ENCODE assay signal across 17 mouse cellular contexts in the genomic region with DNA sequence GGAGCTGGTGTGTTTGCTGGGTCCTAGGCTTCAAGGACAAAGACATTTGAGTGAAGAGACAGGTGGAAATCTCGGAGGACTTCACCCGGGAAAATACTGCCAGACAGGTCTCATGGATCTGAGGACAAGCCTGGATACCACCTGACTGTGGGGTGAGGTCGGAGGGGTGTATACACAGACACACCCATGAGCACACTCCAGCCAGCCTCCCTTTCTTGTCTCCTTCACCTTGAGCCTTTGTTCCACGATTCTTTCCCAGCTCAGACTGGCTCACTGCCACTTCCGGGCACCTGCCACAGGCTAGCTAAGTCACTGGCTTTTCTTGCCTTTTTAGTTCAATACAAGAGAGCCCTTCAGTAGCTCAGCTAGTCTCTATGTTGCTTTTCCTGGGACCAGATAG. TPM values are rescaled to one million over a fixed set of nuclear protein-coding genes. Genes with fewer than 3 reads are reported as not detected.
DNase-seq lines count a peak whose midpoint lies in the region; ATAC-seq and TF ChIP-seq lines count a peak whose summit lies in the region.
"Had no signal": no experiment of that assay in that cellular context is flagged by ENCODE, and none has a peak within 500 bp of the region (broad histone marks: within the 10 kb centered on the region; RNA-seq: fewer than 3 reads in every experiment).

No protein-coding gene starts in this region.

- H3K9ac ChIP-seq in forebrain, embryonic 13.5 days, result 0 out of 2 replicates have a peak overlapping the region, but pooled peaks have one; percentile 37
- H3K9ac ChIP-seq in forebrain, postnatal 0 days, result no peak overlapping the region
- no peak overlapping the region for H3K9ac ChIP-seq in lung, embryonic 15.5 days
- no peak overlapping the region; the same call in none of the 2 replicates for H3K9ac ChIP-seq in MEL (ENCODE audit: control insufficient read depth, low read depth, low read length, poor library complexity, severe bottlenecking)
- no peak overlapping the region for H3K9ac ChIP-seq in limb, embryonic 15.5 days

- TF ChIP-seq POLR2A in MEL (IDR thresholded peaks at IDR 0.05; ENCODE audit: control insufficient read depth in 1 of 2, insufficient read depth in 1 of 2, low read depth in 1 of 2, low read length in 2 of 2, poor library complexity in 1 of 2), result no peak

- no peaks in the 10 kb centered on the region for H3K36me3 ChIP-seq in forebrain, embryonic 13.5 days (ENCODE audit: poor library complexity, severe bottlenecking)
- no peaks in the 10 kb centered on the region for H3K36me3 ChIP-seq in forebrain, postnatal 0 days (ENCODE audit: insufficient read depth)
- H3K36me3 ChIP-seq in lung, embryonic 15.5 days, result no peaks in the 10 kb centered on the region
- H3K36me3 ChIP-seq in MEL (ENCODE audit: control insufficient read depth in 1 of 2, insufficient read depth in 2 of 2, low read length in 2 of 2), result peaks cover 0 to 44% of the 10 kb centered on the region in 2 experiments; a peak in 2 of 4 replicates
- H3K36me3 ChIP-seq in limb, embryonic 15.5 days, result no peaks in the 10 kb centered on the region
- H3K36me3 ChIP-seq: neural tube, embryonic 13.5 days had no signal

- H3K79me2 ChIP-seq in MEL (ENCODE audit: control insufficient read depth, insufficient read depth, low read length, poor library complexity), result no peaks in the 10 kb centered on the region; the same call in 1 of the 2 replicates

- TF ChIP-seq EP300 in MEL (IDR thresholded peaks at IDR 0.05; ENCODE audit: low read depth in 1 of 2, low read length in 2 of 2), result no peak

- no peak for DNase-seq in forebrain, postnatal 0 days
- no peak for DNase-seq in lung, postnatal 14 days
- DNase-seq in MEL (ENCODE audit: low read depth, low spot score), result no peak
- no peak for DNase-seq in left cerebral cortex, adult 2 months (ENCODE audit: extremely low spot score in 1 of 2, low spot score in 2 of 2)
- DNase-seq in left cerebral cortex, postnatal 36 days (ENCODE audit: low spot score in 2 of 2), result no peak
- DNase-seq: cerebellum, postnatal 36 days; gastrocnemius, postnatal 10 days; left cerebral cortex, postnatal 4 days; right cerebral cortex, postnatal 25 days had no signal

- no peak for TF ChIP-seq RAD21 in MEL (IDR thresholded peaks at IDR 0.05; ENCODE audit: low read depth, low read length)

- H3K4me1 ChIP-seq in forebrain, embryonic 13.5 days, result peaks cover 53% of the 10 kb centered on the region
- H3K4me1 ChIP-seq in forebrain, postnatal 0 days (ENCODE audit: insufficient read depth), result peaks cover 23% of the 10 kb centered on the region
- H3K4me1 ChIP-seq in lung, embryonic 15.5 days, result peaks cover 49% of the 10 kb centered on the region
- H3K4me1 ChIP-seq in MEL (ENCODE audit: control insufficient read depth in 1 of 2, insufficient read depth in 2 of 2, low read length in 2 of 2), result peaks cover 39 to 40% of the 10 kb centered on the region in 2 experiments
- peaks cover 38% of the 10 kb centered on the region for H3K4me1 ChIP-seq in limb, embryonic 15.5 days

- WGBS in forebrain, embryonic 13.5 days, result 50% methylated on average over 5 of the region's 5 CpGs
- WGBS in forebrain, postnatal 0 days, result 52% methylated on average over 5 of the region's 5 CpGs
- 46% methylated on average over 5 of the region's 5 CpGs for WGBS in lung, embryonic 15.5 days
- 55% methylated on average over 5 of the region's 5 CpGs for WGBS in limb, embryonic 15.5 days

- peak overlapping the region; percentile 73 for H3K27ac ChIP-seq in forebrain, embryonic 13.5 days
- no peak overlapping the region for H3K27ac ChIP-seq in forebrain, postnatal 0 days (ENCODE audit: low read depth, low read length)
- H3K27ac ChIP-seq in lung, embryonic 15.5 days, result peak overlapping the region; percentile 70
- H3K27ac ChIP-seq in MEL (ENCODE audit: control insufficient read depth, low read depth, low read length), result peak overlapping the region; percentile 54
- peak overlapping the region; percentile 74 for H3K27ac ChIP-seq in limb, embryonic 15.5 days
- H3K27ac ChIP-seq in left cerebral cortex, adult 2 months, result no peak overlapping the region
- H3K27ac ChIP-seq: hindbrain, postnatal 0 days had no signal

- H3K27me3 ChIP-seq in forebrain, embryonic 13.5 days, result no peaks in the 10 kb centered on the region
- H3K27me3 ChIP-seq in forebrain, postnatal 0 days (ENCODE audit: insufficient read depth, low read length), result no peaks in the 10 kb centered on the region
- H3K27me3 ChIP-seq in lung, embryonic 15.5 days, result no peaks in the 10 kb centered on the region
- no peaks in the 10 kb centered on the region for H3K27me3 ChIP-seq in MEL (ENCODE audit: control insufficient read depth in 1 of 2, insufficient read depth in 2 of 2, low read length in 2 of 2)
- H3K27me3 ChIP-seq in limb, embryonic 15.5 days, result no peaks in the 10 kb centered on the region
- H3K27me3 ChIP-seq: neural tube, embryonic 13.5 days had no signal

- no peaks in the 10 kb centered on the region for H3K9me3 ChIP-seq in forebrain, embryonic 13.5 days (replicated peaks)
- H3K9me3 ChIP-seq in forebrain, postnatal 0 days (ENCODE audit: low read length), result no peaks in the 10 kb centered on the region
- H3K9me3 ChIP-seq in lung, embryonic 15.5 days, result no peaks in the 10 kb centered on the region
- H3K9me3 ChIP-seq in MEL (replicated peaks; ENCODE audit: insufficient read depth, low read length), result no peaks in the 10 kb centered on the region
- no peaks in the 10 kb centered on the region for H3K9me3 ChIP-seq in limb, embryonic 15.5 days
- H3K9me3 ChIP-seq: neural tube, embryonic 13.5 days had no signal

- no peak for TF ChIP-seq CTCF in forebrain, postnatal 0 days (IDR thresholded peaks at IDR 0.05; ENCODE audit: low read depth)
- no peak for TF ChIP-seq CTCF in MEL (IDR thresholded peaks at IDR 0.05 in 2 of 3, conservative IDR thresholded peaks at IDR 0.05 in 1 of 3; ENCODE audit: control insufficient read depth in 1 of 3, insufficient read depth in 1 of 3, low read depth in 2 of 3, low read length in 3 of 3, poor library complexity in 1 of 3, severe bottlenecking in 1 of 3)
- no peak for TF ChIP-seq CTCF in left cerebral cortex, adult 2 months (IDR thresholded peaks at IDR 0.05)

- intact Hi-C loops in left cerebral cortex, adult 2 months (cut with DNase I), result no loop called here
- intact Hi-C loops in left cerebral cortex, postnatal 36 days (cut with DNase I), result no loop called here

- no peak overlapping the region for H3K4me2 ChIP-seq in forebrain, embryonic 13.5 days
- H3K4me2 ChIP-seq in forebrain, postnatal 0 days (ENCODE audit: low read depth), result no peak overlapping the region
- H3K4me2 ChIP-seq in lung, embryonic 15.5 days, result no peak overlapping the region
- H3K4me2 ChIP-seq in limb, embryonic 15.5 days, result no peak overlapping the region
- H3K4me2 ChIP-seq: neural tube, embryonic 13.5 days had no signal

- ATAC-seq in forebrain, embryonic 13.5 days, result no peak
- ATAC-seq in forebrain, postnatal 0 days, result no peak
- ATAC-seq in lung, embryonic 15.5 days (ENCODE audit: borderline replicate concordance, extremely low read depth, low FRiP score, low TSS enrichment), result no peak
- ATAC-seq in limb, embryonic 15.5 days (ENCODE audit: insufficient number of reproducible peaks, low FRiP score, low TSS enrichment, low read depth), result no peak
- ATAC-seq: hindbrain, postnatal 0 days had no signal

- no peak overlapping the region for H3K4me3 ChIP-seq in forebrain, embryonic 13.5 days
- H3K4me3 ChIP-seq in forebrain, postnatal 0 days (ENCODE audit: low read depth, low read length), result no peak overlapping the region
- H3K4me3 ChIP-seq in lung, embryonic 15.5 days, result no peak overlapping the region
- no peak overlapping the region; a peak in 1 of 4 replicates for H3K4me3 ChIP-seq in MEL (ENCODE audit: control insufficient read depth in 1 of 2, insufficient read depth in 1 of 2, low read depth in 2 of 2, low read length in 2 of 2)
- no peak overlapping the region for H3K4me3 ChIP-seq in limb, embryonic 15.5 days
- no peak overlapping the region for H3K4me3 ChIP-seq in left cerebral cortex, adult 2 months
- H3K4me3 ChIP-seq: neural tube, embryonic 13.5 days had no signal

RNA-seq across cellular contexts. Expression of gene Acvr1b, which starts 9.6 kb away (rescaled TPM):
- 14.3 and 15.8 TPM in 2 replicates for polyA plus RNA-seq in forebrain, embryonic 13.5 days (2015; fragmentation: Nextera tagmentation; extraction: Ambion mirVana)
- 74.2 and 80.4 TPM in 2 replicates for total RNA-seq in forebrain, postnatal 0 days (2014; rRNA removed)
- polyA plus RNA-seq in forebrain, postnatal 0 days (2015; fragmentation: Nextera tagmentation; extraction: Ambion mirVana), result 13.2 and 17.4 TPM in 2 replicates
- 5.9 and 6.0 TPM in 2 replicates for polyA plus RNA-seq in lung, embryonic 15.5 days (2015; fragmentation: Nextera tagmentation; extraction: Ambion mirVana)
- 9.7 and 10.4 TPM in 2 replicates for total RNA-seq in MEL (2012; rRNA removed)
- polyA plus RNA-seq in MEL (2012; ENCODE audit: insufficient read depth in 1 of 2, insufficient read length in 2 of 2, low read depth in 1 of 2, low replicate concordance in 2 of 2, missing spikeins in 1 of 2), result 10 to 100 TPM in 1 of 2 experiments, not detected in 1; 13.2 TPM
- polyA plus RNA-seq in limb, embryonic 15.5 days (2015; fragmentation: Nextera tagmentation; extraction: Ambion mirVana), result 8.4 and 10.9 TPM in 2 replicates
- 100 to 1,000 TPM; 102 to 114 TPM for total RNA-seq in left cerebral cortex, adult 2 months (2021)
- total RNA-seq in left cerebral cortex, postnatal 36 days (2021), result 100 to 1,000 TPM; 110 to 118 TPM

RNA-seq across cellular contexts. Expression of gene Acvrl1, which starts 36.0 kb away (rescaled TPM):
- polyA plus RNA-seq in forebrain, embryonic 13.5 days (2015; fragmentation: Nextera tagmentation; extraction: Ambion mirVana), result 5.0 and 5.3 TPM in 2 replicates
- 8.7 and 10.7 TPM in 2 replicates for total RNA-seq in forebrain, postnatal 0 days (2014; rRNA removed)
- 5.8 and 6.0 TPM in 2 replicates for polyA plus RNA-seq in forebrain, postnatal 0 days (2015; fragmentation: Nextera tagmentation; extraction: Ambion mirVana)
- 68.2 and 72.4 TPM in 2 replicates for polyA plus RNA-seq in lung, embryonic 15.5 days (2015; fragmentation: Nextera tagmentation; extraction: Ambion mirVana)
- 0.08 TPM in 1 of 2 replicates, not detected in the other for total RNA-seq in MEL (2012; rRNA removed)
- polyA plus RNA-seq in MEL (2012; ENCODE audit: insufficient read depth in 1 of 2, insufficient read length in 2 of 2, low read depth in 1 of 2, low replicate concordance in 2 of 2, missing spikeins in 1 of 2), result under 1 TPM in 1 of 2 experiments, not detected in 1; 0.18 TPM
- 16.3 and 17.7 TPM in 2 replicates for polyA plus RNA-seq in limb, embryonic 15.5 days (2015; fragmentation: Nextera tagmentation; extraction: Ambion mirVana)
- total RNA-seq in left cerebral cortex, adult 2 months (2021), result 10 to 100 TPM; 13.8 to 15.1 TPM
- total RNA-seq in left cerebral cortex, postnatal 36 days (2021), result 10 to 100 TPM; 13.2 to 16.7 TPM

RNA-seq across cellular contexts. Expression of gene Ankrd33, which starts 48.7 kb away (rescaled TPM):
- not detected in 2 replicates for polyA plus RNA-seq in forebrain, embryonic 13.5 days (2015; fragmentation: Nextera tagmentation; extraction: Ambion mirVana)
- not detected in 2 replicates for total RNA-seq in forebrain, postnatal 0 days (2014; rRNA removed)
- polyA plus RNA-seq in forebrain, postnatal 0 days (2015; fragmentation: Nextera tagmentation; extraction: Ambion mirVana), result not detected in 2 replicates
- not detected in 2 replicates for polyA plus RNA-seq in lung, embryonic 15.5 days (2015; fragmentation: Nextera tagmentation; extraction: Ambion mirVana)
- not detected in 2 replicates for total RNA-seq in MEL (2012; rRNA removed)
- polyA plus RNA-seq in MEL (2012; ENCODE audit: insufficient read depth in 1 of 2, insufficient read length in 2 of 2, low read depth in 1 of 2, low replicate concordance in 2 of 2, missing spikeins in 1 of 2), result not detected
- not detected in 2 replicates for polyA plus RNA-seq in limb, embryonic 15.5 days (2015; fragmentation: Nextera tagmentation; extraction: Ambion mirVana)
- total RNA-seq in left cerebral cortex, adult 2 months (2021), result not detected
- total RNA-seq in left cerebral cortex, postnatal 36 days (2021), result under 1 TPM in 1 of 2 experiments, not detected in 1; 0.27 TPM
- total RNA-seq: gastrocnemius, postnatal 10 days; hindbrain, postnatal 0 days; left cerebral cortex, postnatal 4 days had no signal
- polyA plus RNA-seq: brain, embryonic 14.5 days; C2C12; heart, embryonic 14.5 days; hindbrain, postnatal 0 days; neural tube, embryonic 13.5 days had no signal

RNA-seq across cellular contexts. Expression of gene Grasp, which starts 59.7 kb away (rescaled TPM):
- 1.3 and 1.5 TPM in 2 replicates for polyA plus RNA-seq in forebrain, embryonic 13.5 days (2015; fragmentation: Nextera tagmentation; extraction: Ambion mirVana)
- total RNA-seq in forebrain, postnatal 0 days (2014; rRNA removed), result 8.8 and 11.1 TPM in 2 replicates
- 3.3 and 3.4 TPM in 2 replicates for polyA plus RNA-seq in forebrain, postnatal 0 days (2015; fragmentation: Nextera tagmentation; extraction: Ambion mirVana)
- 6.9 and 7.9 TPM in 2 replicates for polyA plus RNA-seq in lung, embryonic 15.5 days (2015; fragmentation: Nextera tagmentation; extraction: Ambion mirVana)
- total RNA-seq in MEL (2012; rRNA removed), result 3.7 and 4.1 TPM in 2 replicates
- 1 to 10 TPM in 1 of 2 experiments, not detected in 1; 6.3 TPM for polyA plus RNA-seq in MEL (2012; ENCODE audit: insufficient read depth in 1 of 2, insufficient read length in 2 of 2, low read depth in 1 of 2, low replicate concordance in 2 of 2, missing spikeins in 1 of 2)
- polyA plus RNA-seq in limb, embryonic 15.5 days (2015; fragmentation: Nextera tagmentation; extraction: Ambion mirVana), result 5.3 and 7.2 TPM in 2 replicates
- total RNA-seq in left cerebral cortex, adult 2 months (2021), result 100 to 1,000 TPM in 1 of 2 experiments, 10 to 100 TPM in 1; 89.7 to 107 TPM
- 10 to 100 TPM; 76.3 to 89.5 TPM for total RNA-seq in left cerebral cortex, postnatal 36 days (2021)

Comparison
In these comparisons a context has a peak if more than half of its experiments do, and no peak if none do; other contexts are left out.
1. H3K27ac ChIP-seq: peak in forebrain, embryonic 13.5 days (single experiment), lung, embryonic 15.5 days (single experiment), MEL (single experiment) and limb, embryonic 15.5 days (single experiment); none in forebrain, postnatal 0 days (single experiment) and left cerebral cortex, adult 2 months (single experiment).